24 mouse cellular contexts compared by ENCODE assay signal in genomic region chr1:23097996-23098395, GRCm38 (mm10). TPM values are rescaled to one million over a fixed set of nuclear protein-coding genes. Genes with fewer than 3 reads are reported as not detected.
DNase-seq lines count a peak whose midpoint lies in the region; TF ChIP-seq lines count a peak whose summit lies in the region.
"Had no signal": no experiment of that assay in that cellular context is flagged by ENCODE, and none has a peak within 500 bp of the region (broad histone marks: within the 10 kb centered on the region; RNA-seq: fewer than 3 reads in every experiment).

No protein-coding gene starts in this region.

- no peaks in the 10 kb centered on the region for H3K4me1 ChIP-seq in cortical plate, adult 2 months (ENCODE audit: control insufficient read depth, insufficient read depth, low read length)
- H3K4me1 ChIP-seq: limb, embryonic 13.5 days; lung, embryonic 15.5 days; midbrain, embryonic 13.5 days; neural tube, embryonic 13.5 days had no signal

- no peak overlapping the region for H3K4me3 ChIP-seq in layer of hippocampus, adult 2 months
- H3K4me3 ChIP-seq in cortical plate, adult 2 months (ENCODE audit: insufficient read depth, low read length) = no peak overlapping the region
- H3K4me3 ChIP-seq: limb, embryonic 13.5 days; lung, embryonic 15.5 days; midbrain, embryonic 13.5 days; neural tube, embryonic 13.5 days had no signal

- DNase-seq in adrenal gland, postnatal 14 days = peak; percentile 6
- no peak for DNase-seq in adrenal gland, adult 2 months
- DNase-seq in layer of hippocampus, adult 2 months (ENCODE audit: low spot score in 2 of 2) = no peak
- DNase-seq in layer of hippocampus, postnatal 25 days (ENCODE audit: extremely low spot score in 1 of 2, low spot score in 1 of 2) = no peak
- DNase-seq in cerebellum, adult 11-12 months = peak; percentile 47
- DNase-seq in natural killer cell, adult 2 months (ENCODE audit: low spot score in 2 of 2) = no peak
- no peak for DNase-seq in embryo, embryonic 10 days (ENCODE audit: low spot score)
- DNase-seq: adrenal gland, postnatal 36 days; heart, postnatal 10 days; kidney, adult 18-20 months; kidney, postnatal 10 days; thymus, postnatal 14 days had no signal

- TF ChIP-seq CTCF in layer of hippocampus, adult 2 months (conservative IDR thresholded peaks at IDR 0.05) = no peak
- TF ChIP-seq CTCF in cortical plate, adult 2 months (IDR thresholded peaks at IDR 0.05; ENCODE audit: extremely low read depth, insufficient read depth, low read length) = no peak

- TF ChIP-seq POLR2A in cortical plate, adult 2 months (IDR thresholded peaks at IDR 0.05; ENCODE audit: extremely low read depth, insufficient read depth, low read length) = no peak

- H3K27ac ChIP-seq in layer of hippocampus, adult 2 months = peak overlapping the region; percentile 64; the same call in 1 of the 2 replicates
- H3K27ac ChIP-seq in cortical plate, adult 2 months (ENCODE audit: insufficient read depth, low read length) = peak overlapping the region; percentile 40; the same call in 1 of the 2 replicates
- H3K27ac ChIP-seq: limb, embryonic 13.5 days; liver, embryonic 14.5 days; lung, embryonic 15.5 days; midbrain, embryonic 13.5 days; neural tube, embryonic 13.5 days had no signal

RNA-seq across cellular contexts. Expression of gene 4933415F23Rik, which starts 4.1 kb away (rescaled TPM):
- total RNA-seq in adrenal gland, postnatal 14 days (2021) = not detected in 2 replicates
- not detected for total RNA-seq in adrenal gland, adult 2 months (2021)
- not detected in 2 replicates for polyA plus RNA-seq in adrenal gland, adult 2 months (2012; rRNA removed)
- total RNA-seq in layer of hippocampus, adult 2 months (2021) = not detected
- not detected for total RNA-seq in layer of hippocampus, postnatal 25 days (2021)
- 0.06 TPM in 1 of 2 replicates, not detected in the other for polyA plus RNA-seq in cortical plate, adult 2 months (2012; rRNA removed)
- total RNA-seq: adrenal gland, postnatal 36 days; heart, postnatal 10 days; layer of hippocampus, adult 18-20 months; megakaryocyte, adult 5-6 weeks had no signal
- polyA plus RNA-seq: activated CD4-positive, CD25-positive, alpha-beta regulatory T cell, adult 4 months; G1E; heart, embryonic 11.5 days; hindbrain, embryonic 11.5 days; limb, embryonic 13.5 days; liver, embryonic 14.5 days; lung, embryonic 15.5 days had no signal

Comparison
In these comparisons a context has a peak if more than half of its experiments do, and no peak if none do; other contexts are left out.
1. DNase-seq: peak in adrenal gland, postnatal 14 days (single experiment) and cerebellum, adult 11-12 months (single experiment); none in adrenal gland, adult 2 months (single experiment), layer of hippocampus, adult 2 months (0 of 2), layer of hippocampus, postnatal 25 days (0 of 2), natural killer cell, adult 2 months (0 of 2) and embryo, embryonic 10 days (single experiment).